Mouse (Mus musculus) granulocyte monocyte progenitor cell, adult 5-6 weeks (primary cell): ENCODE results near the gene Smoc1. TPM values are rescaled to one million over a fixed set of nuclear protein-coding genes. Genes with fewer than 3 reads are reported as not detected.

Source experiments
- ATAC-seq: replicated peaks from 2 replicates; pipeline ENCODE4 v1.8.0; 2016; ENCODE audit warnings: mild to moderate bottlenecking, moderate TSS enrichment, inconsistent platforms; ENCODE audit not compliant: poor library complexity, severe bottlenecking
- total RNA-seq, 2 experiments: library from RNA; stranded (forward) in 1 of 2; stranded (reverse) in 1 of 2; fragments of 200-712, 200-1000 nt in 1 of 2; fragments of >200 nt in 1 of 2; fragmentation: Nextera tagmentation in 1 of 2; gene quantifications; 2 replicates each; pipeline ENCODE4 v1.2.3; 2014 to 2017

Smoc1 gene
- total RNA-seq, 2 experiments from 2014 or later = 0.31 TPM; not detected in 1

DNA sequence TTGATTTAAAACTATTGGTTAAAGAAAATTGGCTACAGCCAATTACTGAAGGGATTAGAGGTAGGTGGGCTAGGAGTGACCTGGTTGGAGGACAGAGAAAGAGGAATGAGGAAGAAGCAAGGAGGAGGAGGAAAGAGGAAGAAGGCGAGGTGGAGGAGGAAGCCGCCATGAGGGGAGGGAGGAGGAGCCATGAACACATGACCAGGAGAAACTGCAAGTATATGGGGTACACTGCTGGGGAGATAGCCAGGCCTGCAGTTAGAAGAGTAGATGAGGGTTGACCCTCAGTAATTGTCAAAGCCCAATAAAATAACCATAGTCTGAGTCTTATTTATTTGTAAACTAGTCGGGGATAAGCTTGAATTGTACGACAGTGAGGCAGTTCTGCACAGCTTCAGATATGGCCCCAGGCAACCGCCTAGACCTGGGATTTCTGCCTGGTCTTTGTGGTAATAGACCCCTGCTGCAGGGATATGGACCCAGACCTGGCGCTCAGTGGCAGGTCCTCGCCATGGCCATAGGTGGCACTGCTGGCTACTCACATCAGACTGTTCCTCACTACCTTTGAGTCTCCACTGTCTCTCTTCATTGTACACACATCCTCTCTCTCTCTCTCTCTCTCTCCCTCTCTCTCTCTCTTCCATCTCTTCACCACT, 7.2 kb upstream of the Smoc1 start:
- ATAC-seq = peak; percentile 92

DNA sequence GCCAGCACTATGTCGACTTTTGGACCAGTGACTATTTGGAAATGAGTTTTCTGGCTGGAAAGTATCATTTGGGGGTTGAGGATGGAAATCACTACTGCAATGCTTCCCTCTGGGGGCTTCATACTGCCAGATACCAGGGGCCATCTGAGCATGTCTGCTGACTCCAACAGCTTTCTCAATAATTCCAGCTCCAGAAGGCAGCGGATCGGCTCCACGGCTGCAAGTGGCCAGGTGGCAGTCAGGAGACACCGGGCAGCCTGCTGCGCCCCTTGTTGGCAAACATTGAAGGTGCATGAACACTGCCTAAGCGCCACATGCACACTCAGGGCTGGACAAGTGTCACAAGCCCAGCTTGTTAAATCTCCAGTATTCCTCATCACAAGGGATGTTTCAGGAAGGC, 2.2 kb upstream of the Smoc1 start:
- no peak for ATAC-seq

DNA sequence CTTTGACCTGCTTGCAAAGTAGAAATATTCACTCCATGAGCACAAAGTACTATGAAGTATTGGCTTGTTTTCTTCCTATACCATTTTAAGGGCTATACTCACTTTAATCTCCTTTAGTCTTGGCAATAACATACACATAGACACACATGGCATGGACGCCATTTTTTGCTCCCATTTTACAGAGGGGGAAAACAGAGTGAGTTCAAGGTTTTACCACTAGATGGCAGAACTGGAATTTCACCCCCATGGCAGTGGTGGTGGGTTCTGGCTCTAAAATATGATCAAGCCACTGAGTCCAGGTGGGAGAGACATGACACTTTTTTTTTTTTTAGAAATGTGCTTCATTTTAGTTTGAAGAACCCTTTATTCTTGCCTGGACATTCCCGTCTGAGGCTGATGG, 1.6 kb upstream of the Smoc1 start:
- ATAC-seq = no peak

DNA sequence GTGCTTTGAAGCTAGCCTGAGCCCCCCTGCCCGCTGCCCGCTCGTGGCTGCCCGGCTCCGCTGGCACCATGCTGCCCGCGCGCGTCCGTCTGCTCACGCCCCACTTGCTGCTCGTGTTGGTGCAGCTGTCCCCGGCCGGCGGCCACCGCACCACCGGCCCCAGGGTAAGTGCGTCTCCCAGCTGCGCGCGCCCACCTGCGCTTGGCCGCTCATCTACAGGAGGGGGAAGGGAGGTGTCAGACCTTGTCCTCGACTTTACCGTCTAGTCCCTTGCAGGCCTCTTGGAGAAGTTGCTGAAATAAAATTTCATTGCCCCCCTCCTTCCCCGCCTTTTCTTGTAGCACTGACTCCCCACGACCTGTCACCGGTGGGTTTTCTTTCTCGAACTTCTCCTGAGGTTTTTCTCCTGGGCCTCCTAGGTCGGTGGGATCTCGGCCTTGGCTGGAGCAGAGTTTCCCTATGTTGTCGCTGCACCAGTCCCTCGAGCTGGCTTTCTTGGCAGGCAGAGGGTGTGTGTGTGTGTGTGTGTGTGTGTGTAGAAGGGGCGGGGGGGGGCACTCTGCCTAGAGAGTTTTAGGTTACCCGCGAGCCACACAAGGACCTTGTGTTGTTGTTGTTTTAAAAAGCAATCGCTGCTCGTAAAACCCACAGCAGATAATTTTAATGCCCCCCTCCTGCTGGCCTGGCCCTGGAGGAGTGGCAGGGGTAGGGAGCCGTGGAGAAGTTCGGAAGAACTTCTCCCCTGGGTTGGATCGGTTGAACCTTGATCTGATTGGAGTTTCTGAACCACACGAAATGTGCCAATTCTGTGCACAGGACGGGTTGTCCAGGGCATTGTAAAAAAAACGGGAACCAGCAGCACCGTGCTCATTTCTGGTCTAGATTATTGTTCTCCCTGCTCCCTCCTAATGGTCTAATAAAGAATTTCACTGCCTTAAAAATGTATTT, 661 bp downstream of the Smoc1 start:
- ATAC-seq = peak; percentile 71

DNA sequence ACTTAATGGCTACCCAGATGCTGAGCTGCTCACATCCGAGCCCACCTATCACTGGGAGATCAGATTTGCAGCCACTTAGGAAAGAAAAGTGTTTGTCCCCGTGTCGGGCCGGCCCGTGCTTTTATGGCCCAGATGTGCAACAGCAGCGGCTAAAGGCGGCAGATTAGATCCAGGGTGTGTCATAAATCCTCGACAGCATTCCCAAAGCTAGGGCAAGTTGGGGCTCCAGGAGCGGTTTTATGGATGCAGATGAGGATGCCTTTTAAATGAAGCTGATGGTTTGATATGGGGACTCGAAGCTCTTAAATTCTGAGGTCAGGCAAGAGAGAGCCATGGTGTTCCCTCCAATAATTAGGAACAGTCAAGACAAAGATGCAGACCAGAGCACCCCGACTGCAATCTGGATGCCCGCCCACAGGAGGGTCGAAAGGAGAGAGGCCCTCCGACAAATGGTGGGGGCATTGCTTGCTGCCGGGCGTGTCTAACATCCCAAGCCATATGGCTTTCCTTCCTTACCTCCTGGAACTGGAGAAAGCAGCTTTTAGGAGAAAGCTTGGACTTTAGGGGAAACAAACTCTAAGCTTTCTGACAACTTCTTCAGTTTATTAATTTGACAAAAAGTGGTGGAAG, 1.8 kb downstream of the Smoc1 start:
- no peak for ATAC-seq

DNA sequence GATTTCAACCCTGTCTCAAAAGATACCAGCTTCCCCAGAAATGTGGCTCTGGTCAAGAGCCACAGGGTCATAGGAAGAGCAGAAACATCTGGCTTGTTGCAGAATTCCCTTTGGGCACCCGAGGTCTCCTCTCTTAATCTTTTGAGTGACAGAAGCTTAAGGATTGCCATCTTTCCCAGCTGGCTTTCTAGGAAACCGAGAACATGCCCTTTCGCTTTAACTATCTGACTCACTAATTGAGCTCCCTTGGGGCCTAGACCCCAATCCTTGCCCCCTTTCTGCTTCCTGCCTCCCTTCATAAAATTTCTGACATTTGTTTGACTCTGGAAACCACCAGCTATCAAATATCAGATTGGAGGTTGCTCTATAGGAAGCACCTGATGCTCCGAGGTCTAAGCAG, 3.1 kb downstream of the Smoc1 start:
- no peak for ATAC-seq

DNA sequence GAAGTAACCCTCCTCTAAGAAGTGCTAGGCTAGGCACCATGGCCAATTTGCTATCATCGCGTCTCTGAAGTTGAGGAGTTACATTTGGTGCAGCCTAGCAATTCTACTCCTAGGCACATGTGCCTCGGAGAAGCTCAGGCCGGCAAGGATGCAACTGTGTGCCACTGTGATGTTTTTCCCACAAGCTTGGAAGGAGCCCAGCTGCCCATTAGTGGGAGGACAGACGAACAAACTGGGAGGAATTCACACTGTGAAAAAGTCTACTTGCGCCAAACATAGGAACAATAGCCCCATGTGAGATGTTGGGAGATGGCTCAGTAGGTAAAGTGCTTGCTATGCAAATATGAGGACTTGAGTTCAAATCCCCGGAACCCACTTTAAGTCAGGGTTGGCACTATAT, 5.0 kb downstream of the Smoc1 start:
- ATAC-seq = no peak

DNA sequence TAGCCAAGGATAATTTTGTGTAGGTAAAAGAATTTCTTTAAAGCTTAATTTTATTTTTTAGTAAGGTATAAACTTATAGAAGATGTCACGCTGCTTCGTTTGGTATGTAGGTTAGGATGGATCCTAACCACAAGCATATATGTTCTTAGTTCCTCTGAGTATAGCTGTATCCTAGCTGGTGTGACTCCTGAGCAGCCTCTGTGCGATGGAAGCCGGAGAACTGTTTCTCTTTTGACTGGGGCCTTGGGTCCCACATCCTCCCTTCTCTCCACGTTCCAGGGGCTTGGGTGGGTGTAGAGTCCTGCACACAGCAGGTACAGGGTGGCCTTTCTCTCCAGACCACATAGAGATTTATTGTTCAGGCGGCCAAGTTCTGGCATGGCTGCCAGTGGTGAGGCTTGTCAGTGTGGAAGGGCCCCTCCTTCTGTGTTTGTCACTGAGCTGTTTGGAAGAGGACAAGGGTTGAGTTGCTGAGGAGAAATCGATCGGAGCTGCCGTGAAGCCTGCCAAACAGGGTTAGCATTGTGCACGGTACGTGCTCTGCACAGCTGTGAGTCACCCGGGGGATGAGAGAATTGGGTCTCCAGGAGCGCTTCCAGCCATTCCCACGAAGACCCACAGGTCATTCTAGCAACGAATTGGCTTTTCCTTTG, 6.9 kb downstream of the Smoc1 start:
- ATAC-seq = no peak

DNA sequence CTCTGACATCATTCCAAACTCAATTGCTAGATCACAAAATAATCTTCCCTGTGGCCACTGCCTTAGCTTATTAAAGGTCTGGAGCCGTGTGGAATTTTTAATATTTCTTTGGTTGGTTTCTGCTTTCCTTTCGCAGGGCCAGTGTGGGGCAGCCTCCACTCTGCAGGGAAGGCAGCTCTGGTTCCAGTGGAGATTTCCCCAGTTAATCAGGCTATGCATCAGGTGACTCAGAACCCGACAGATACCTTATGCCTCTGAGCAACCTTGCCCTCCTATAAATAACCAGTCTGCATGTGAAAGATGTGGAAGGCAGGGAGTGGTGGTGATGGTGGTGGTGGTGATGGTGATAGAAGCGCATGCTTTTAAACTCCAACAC, 7.4 kb downstream of the Smoc1 start:
- no peak for ATAC-seq

DNA sequence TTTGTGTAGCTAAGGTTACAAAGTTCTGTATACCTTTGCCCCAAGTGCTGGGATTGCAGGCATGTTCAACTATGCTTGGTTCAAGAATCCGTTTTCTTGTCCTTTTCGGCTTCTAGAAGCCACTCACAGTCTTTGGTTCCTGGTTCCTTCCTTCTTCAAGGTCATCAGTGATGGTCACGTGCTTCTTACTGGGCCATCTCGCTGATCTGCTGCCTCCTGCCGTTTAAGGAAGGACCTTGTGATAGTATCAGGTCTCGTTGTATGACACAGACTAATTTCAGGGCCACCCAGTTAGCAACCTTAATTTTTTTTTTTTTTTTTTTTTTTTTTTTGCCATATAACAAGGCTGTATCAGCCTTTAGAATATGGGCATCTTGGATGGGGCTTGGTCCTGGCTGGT, 9.2 kb downstream of the Smoc1 start:
- ATAC-seq = no peak

DNA sequence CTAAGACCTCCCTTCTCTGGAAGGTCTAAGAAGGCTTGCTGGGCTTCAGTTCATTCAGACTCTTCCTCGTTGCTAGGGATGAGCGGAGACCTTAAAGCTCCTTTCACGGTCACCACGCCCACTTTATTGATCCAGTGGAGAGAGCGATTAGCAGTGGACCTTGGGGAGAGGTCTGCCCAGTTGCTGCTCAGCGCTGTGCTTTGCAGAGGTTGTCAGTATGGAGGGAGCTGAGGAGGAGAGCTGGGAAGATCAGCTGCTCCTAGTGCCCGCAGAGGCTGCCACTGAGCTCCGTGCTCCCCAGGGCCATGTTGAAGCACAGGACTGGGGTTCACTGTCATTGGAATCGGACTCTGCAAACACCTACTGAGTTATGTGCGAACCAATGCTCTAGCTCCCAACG, 17.0 kb downstream of the Smoc1 start:
- ATAC-seq = no peak

DNA sequence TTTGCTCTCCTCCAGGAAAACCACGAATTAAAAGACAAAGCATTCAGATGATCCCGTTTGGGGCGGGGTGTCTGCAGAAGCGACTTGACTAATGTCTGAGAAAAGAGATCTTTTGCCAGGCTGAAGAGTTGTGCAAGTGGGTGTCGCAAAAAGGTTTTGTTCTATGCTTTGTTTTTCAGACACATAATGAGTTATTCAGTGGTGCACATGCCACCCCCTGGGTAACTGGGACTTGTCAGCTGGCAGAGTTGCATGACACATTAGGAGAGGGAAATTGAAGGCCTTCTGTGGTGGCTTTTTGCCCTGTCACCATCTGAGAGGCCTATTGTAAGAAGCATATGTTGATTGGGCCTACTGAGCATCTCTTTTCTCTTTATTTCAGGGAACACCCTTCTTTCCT, 20.3 kb downstream of the Smoc1 start:
- ATAC-seq = 0 out of 2 replicates have a peak, but pooled peaks have one; percentile 12

DNA sequence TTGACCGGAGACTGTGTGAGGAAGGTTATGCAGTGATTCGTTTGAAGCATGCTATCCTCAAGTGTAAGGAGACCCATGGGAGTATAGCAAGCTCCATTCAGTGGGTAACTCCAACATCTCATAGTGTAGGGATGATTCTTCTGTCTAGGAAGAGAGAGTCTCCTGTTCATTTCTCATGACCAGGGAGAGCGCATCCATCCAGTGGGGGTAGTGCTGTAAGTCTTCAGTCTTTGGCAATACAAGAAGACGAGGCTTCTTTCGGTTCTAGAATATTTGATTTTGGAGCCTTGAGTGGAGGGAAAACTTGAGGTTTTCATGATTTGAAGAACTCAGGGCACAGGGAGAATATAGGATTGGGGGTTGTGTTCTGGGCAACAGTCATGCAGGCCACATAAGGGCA, 23.1 kb downstream of the Smoc1 start:
- ATAC-seq = no peak

DNA sequence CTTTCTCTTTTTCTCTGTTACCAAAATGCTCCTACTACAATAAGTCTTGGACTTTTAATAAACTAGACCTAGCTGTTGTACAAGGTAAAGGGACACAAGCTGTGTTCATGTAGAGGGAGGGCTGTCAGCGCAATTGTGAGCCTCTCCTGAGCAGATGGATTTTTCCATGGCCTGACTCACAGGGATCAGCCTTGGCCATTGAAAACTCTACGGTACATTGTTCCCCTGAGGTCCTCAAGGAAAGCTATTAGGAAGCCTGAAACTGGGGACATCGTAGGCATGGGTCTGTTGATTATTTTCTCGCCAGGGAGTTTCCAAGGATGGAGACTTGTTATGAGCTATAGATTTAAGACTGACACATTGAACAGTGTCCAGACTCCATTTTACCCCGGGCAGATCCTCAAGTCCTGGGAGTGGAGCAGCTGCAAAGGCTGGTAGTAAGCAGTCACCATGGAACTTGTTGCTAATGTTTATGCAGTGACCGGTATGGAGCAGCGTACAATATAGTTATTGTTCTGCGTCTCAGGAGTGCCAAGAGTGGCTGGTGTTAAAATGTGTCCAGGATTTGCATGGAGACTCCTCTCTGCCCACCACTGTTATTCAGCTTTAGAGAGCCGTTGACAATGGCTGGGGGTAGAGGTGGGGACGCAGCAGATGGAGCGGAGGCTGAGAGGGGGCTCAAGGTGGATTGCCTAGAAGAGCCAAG, 28.5 kb downstream of the Smoc1 start:
- ATAC-seq = no peak

DNA sequence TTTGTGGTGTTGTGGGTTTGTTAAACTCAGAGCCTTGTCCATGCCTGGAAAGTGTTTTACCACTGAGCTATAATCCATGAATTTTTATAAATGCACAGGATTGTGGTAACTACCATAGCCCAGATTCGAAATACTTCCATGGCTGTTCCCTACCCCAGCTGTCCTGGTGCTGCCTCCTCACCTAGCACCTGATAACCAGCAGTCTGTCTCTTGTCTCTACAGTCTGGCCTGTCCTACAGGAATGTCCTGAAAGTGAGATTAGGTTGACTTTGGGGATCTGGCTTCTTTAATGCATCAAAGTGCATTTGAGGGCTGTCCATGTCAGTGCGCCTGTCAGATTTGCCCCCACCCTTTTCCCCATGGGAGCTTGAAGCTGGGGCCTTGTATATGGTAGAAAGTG, 29.2 kb downstream of the Smoc1 start:
- no peak for ATAC-seq

DNA sequence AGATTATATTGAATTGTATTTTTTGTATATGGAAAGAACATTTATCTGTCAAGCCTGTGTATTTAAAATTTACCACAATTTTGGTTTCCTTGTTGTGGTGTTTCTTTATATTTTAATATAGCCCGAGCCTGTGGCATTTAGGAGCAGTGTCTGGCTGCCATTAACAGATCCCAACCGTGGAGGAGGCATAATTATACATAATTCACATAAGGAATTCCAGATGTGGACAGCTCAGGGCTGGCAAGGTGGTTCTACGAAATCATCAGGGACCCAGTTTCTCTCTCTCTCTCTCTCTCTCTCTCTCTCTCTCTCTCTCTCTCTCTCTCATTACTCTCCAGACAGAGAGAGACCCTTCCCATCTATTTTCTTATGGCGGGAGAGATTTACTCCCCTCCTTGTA, 31.0 kb downstream of the Smoc1 start:
- no peak for ATAC-seq

DNA sequence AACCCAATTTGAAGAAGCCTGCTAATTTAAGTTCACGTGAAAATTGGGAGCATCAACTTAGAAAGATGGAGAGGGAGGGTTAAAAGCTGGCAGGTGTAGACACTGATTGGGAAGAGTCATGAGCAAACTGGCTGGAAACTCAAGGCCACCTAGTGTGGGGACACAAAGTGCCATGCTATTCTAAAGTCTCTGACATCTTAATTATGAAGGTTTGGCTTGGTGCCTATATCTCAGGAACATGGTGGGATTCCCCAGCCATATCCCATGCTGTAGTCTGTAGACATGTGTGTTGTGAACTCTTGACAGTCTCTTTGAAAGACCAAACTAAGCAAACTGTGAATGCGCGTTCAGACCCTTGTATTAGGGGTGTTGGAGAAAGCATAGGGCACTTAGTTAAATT, 32.0 kb downstream of the Smoc1 start:
- no peak for ATAC-seq

DNA sequence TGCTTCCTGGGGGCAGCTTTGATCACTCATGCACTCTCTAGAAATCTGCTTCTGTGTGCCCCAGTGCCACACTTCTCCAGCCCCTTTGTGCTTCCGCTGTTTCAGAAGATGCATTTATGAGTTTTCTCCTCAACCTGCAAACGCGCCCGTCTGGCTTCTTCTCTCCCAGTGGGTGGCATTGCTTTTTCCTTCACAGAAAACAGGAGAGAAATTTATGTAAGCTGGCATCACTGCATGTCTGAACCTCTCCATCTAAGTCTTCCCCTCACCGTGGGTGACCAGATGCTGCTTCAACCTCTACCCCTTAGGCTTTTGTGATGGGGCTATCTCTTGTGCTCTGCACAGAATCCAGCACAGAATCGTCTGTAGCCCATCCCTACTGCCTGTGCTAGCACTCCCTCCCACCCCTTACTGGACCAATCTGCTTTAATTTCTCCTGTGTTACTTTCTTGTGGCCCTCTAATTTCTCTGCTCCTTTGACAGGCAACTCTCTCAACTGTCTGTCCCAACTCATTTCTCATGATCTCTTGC, 35.3 kb downstream of the Smoc1 start:
- no peak for ATAC-seq

DNA sequence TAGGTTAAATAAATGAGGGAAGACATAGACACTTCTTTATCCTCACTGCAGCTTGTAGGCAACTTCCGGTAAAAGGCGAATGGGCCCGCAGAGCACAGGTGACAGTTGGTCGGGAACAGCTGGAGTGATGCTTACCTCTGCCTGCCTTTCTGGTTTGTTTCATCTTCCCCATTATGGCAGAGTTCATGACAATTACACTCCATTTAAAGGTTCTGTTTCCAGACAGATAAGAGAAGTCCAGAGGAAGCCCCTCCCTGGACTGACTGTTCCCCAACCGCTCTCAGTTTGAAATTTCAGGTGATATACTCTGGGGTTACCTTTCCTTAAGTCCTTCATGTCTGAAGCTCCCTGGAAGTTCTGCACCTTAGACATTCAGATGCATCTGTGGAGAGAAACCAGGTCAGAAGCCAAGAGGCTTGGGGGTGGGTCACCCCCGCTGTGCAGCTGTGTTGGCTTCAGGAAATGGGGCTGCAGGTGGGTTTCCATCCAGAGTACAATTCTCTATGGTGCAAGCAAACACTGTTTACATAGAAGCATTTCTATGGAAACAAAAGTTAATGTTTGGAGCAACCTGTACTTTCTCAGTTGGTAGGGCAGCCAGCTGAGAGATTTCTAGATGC, 36.8 kb downstream of the Smoc1 start:
- ATAC-seq = no peak

DNA sequence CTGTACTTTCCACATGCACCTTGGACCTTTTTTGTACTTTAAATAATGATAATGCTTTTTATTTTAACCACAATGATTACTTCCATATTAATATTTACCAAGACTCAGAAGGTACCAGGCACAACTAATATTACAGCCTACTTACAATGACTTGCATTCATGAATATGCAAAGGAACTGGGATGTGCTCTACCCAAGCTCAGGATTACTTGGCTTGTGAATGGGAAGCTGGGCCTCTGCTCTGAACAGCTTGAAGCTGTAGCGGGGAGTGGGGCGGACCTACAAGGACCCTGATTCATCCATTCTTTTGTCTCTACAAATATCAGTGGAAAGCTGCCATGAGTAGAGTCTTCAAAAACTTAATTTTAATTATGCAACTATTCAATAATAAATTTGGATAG, 47.5 kb downstream of the Smoc1 start:
- ATAC-seq = no peak
